Mouse (Mus musculus): ENCODE measurements around the gene Cdh26.

Gene Cdh26

GRCm38 (mm10) chr2:178508279-178508678 is 77.9 kb downstream of the Cdh26 start:
- DNase-seq (ENCODE audit: low spot score in 2 of 2) = no peak

DNA sequence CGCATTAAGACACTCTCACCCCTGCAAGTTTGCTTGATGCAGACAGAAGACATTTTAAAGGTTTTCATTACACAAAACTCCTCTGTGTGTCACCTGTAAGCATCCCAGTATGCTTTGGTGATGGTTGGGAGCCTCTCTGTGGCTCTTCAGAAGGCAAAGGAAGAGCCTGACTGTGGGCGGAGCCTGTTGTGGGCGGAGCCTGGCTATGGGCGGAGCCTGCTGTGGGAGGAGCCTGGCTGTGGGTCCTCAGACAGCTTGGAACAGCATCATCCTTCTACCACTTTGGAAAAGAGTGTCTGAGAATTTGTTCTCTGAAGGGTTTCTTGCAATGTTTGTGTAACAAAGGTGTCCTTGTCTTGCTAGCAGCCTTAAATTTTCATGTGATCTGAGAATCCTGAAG is 82.7 kb downstream of the Cdh26 start:
- no peak for DNase-seq (ENCODE audit: low spot score in 2 of 2)

DNA sequence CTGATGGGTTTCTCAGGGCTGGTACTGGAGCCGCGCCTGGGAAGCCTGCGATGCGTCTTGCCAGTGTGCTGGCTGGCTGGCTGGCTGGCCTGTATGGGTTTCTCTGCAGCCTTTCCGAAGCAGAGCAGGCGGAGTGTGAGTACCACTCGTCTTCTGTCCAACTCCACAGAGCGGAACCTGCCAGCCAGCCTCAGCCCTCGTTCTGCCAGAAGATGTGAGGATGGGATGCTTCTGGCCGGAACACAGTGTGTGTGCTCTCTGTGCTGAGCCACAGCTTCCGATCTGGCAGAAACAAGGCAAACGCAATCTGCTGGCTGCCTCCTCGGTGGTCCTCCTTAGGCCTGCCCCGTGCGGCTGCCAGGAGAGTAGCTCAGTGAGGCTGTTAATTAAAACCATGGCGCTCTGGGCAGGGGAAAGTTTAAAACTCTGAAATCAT is 83.3 kb downstream of the Cdh26 start:
- DNase-seq (ENCODE audit: low spot score in 2 of 2) = no peak

DNA sequence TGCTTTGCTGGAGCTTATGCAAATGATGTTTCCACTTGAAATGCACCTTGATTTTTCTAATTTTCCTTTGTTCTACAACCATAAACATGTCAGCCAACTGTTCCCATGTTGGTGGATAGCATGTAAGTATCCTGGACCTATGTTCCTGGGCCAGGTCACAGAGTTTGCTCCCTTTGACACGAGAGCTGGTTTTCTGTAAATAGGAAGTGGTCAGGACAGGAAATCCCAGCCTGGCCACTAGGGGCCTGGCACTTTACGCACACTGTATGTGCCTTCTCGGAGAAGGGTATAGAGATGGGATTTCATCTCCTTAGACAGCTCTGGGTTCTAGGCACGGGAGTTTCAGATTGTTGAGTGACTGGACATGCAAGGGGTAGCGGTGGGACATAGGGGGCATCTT is 86.1 kb downstream of the Cdh26 start:
- DNase-seq (ENCODE audit: low spot score in 2 of 2) = no peak

DNA sequence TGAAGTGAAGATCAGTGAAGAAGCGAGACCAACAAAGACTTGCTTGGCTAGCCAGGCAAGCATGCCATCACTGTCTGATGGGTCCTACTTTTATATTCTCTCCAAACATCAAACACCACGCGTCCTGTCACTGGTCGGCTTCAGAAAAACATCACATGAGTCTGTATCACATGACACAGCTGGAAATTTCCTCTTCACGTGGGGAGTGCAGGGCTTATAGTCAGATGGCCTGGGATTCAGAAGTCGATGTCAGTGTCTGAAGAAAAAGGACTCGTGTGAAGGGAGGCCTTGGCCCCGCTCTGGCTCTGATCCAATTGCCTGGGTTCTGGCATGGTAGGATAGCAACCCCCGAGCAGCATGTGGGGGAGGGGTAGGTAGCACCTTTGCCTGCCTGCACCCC is 86.6 kb downstream of the Cdh26 start:
- no peak for DNase-seq (ENCODE audit: low spot score in 2 of 2)

DNA sequence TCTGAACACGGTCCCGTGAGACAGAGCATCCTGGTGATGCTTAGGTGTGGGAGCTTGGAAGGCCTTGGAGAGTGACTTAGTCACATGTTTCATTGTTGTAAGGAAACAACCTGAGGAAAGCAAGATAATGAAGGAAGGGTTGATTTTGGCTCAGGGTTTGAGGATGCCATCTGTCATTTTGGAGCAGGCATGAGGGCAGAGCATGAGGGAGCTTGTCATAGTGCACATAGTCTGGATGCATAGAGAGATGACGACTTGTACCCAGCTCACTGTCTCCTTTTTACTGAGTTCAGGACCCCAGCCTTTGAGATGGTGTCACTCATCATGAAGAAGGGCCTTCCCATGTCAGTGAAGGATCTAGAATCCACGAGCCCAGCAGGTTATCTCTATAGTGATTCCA is 89.0 kb downstream of the Cdh26 start:
- no peak for DNase-seq (ENCODE audit: low spot score in 2 of 2)

DNA sequence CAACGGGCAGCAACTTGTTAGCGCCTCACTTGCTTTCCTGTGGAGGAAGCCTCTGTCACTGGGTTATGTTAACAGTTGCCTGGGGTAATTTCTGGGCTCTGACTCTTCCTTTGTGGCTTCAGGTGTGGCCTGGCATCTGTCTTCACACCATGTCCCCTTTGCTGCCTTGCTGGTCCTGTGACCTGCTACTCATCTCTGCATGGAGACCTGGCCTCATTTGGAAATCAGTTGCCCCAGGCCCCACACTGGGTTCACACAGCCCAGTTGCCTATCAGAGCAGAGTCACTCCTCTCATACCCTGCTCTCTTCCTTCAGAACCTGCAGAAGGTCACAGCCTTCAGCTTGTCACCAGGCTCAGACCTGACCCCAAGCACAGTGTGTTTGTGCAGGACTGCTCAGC is 89.9 kb downstream of the Cdh26 start:
- DNase-seq (ENCODE audit: low spot score in 2 of 2) = no peak

DNA sequence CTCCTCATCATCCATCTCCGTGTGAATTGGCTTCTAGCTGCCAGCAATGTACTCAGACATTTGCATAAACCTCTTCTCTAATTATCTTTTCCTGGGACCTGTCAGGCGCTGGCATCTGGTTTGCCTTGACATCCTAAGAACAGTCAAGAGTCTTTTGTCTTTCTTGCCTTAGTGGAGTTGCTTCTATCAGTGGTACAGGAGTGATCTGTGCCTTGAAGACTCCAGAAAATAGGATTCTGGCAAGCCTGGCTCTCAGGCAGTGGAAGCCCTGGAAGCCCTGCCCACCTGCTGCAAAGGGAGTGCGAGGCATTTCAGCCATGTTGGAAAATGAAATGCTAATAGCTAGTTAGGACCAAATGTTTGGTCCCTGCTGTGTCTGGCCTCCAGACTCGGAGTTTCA is 92.0 kb downstream of the Cdh26 start:
- no peak for DNase-seq (ENCODE audit: low spot score in 2 of 2)

DNA sequence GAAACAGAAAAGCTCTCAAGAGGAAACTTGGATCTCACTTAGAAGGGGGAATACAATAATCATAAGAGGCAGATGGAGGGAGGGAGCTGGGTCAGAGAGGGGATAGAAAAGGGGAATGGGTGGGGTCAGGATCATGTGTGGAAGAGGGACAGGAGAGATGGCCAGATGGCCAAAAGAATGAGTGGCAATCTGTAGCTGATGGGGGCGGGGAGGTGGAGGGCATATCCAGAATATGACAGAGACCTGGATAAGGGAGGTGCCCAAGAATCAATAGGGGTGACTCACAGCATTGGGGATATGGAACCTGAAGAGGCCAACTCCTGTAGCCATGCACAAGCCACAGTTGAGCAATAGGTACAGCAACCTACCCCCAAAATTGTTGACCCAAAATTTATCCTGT is 92.5 kb downstream of the Cdh26 start:
- no peak for DNase-seq (ENCODE audit: low spot score in 2 of 2)

- DNase-seq (ENCODE audit: low spot score in 2 of 2) = no peak
Observed at GRCm38 (mm10) chr2:178526776-178527175, 96.4 kb downstream of the Cdh26 start.

DNA sequence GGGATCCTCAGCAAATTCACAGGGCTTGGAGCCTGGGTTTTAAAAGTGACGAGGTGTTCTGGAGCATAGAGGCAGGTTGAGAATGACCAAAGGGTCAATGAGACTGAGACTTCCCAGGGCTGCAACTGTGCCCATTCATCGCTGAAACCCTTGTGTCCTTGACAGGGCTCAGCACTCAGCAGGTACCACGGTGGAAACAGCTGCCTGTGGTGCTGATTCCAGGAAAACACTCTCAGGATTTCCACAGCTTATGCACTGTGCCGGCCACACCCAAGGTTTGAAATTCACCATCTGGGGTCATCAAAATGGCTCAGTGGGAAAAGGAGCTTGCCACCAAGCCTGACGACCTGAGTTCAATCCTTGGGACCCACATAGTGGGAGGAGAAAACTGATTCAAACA is 100.9 kb downstream of the Cdh26 start:
- no peak for DNase-seq (ENCODE audit: low spot score in 2 of 2)

- no peak for DNase-seq (ENCODE audit: low spot score in 2 of 2)
Observed at GRCm38 (mm10) chr2:178536574-178536973, 106.2 kb downstream of the Cdh26 start.
